Mouse (Mus musculus) liver, postnatal 0 days (tissue): ENCODE results near the gene Fcrl6. TPM values are rescaled to one million over a fixed set of nuclear protein-coding genes. Genes with fewer than 3 reads are reported as not detected.

ENCODE experiments used
- ATAC-seq: fragments of 200-750 bp; cut with Nextera tagmentation; 2 replicates; pipeline ENCODE4 v1.8.0; 2017; ENCODE audit warnings: mild to moderate bottlenecking, moderate library complexity
- DNase-seq: peaks from one replicate; pipeline ENCODE4 v3.0.0-alpha.2; 2016
- H3K27ac ChIP-seq: fragments of 300-500 bp; sonication (generic); 2 replicates; pipeline ENCODE4 v1.5.1; 2014; ENCODE audit warnings: antibody characterized with exemption, moderate library complexity, mild to moderate bottlenecking, low read depth
- H3K27me3 ChIP-seq: fragments of 300-500 bp; sonication (generic); 2 replicates; pipeline ENCODE4 v1.6.1; 2014; ENCODE audit warnings: low read length, control low read depth, mixed read lengths; ENCODE audit not compliant: insufficient read depth
- H3K36me3 ChIP-seq: fragments of 300-500 bp; sonication (generic); replicated peaks from 2 replicates; pipeline ENCODE4 v1.6.1; 2014; ENCODE audit warnings: mild to moderate bottlenecking, control low read depth, low read length, moderate library complexity, mixed read lengths; ENCODE audit not compliant: insufficient read depth
- H3K4me1 ChIP-seq: fragments of 300-500 bp; sonication (generic); 2 replicates; pipeline ENCODE4 v1.6.1; 2014; ENCODE audit warnings: antibody characterized with exemption, mild to moderate bottlenecking, control low read depth; ENCODE audit not compliant: insufficient read depth
- H3K4me2 ChIP-seq: fragments of 300-500 bp; sonication (generic); 2 replicates; pipeline ENCODE4 v1.6.1; 2014; ENCODE audit warnings: low read depth, mild to moderate bottlenecking, low read length, moderate library complexity, mixed read lengths
- H3K4me3 ChIP-seq: fragments of 300-500 bp; sonication (generic); 2 replicates; pipeline ENCODE4 v1.5.1; 2014; ENCODE audit warnings: low read depth, low read length
- H3K9ac ChIP-seq: fragments of 300-500 bp; sonication (generic); replicated peaks from 2 replicates; pipeline ENCODE4 v1.6.1; 2014; ENCODE audit warnings: mild to moderate bottlenecking, moderate library complexity
- H3K9me3 ChIP-seq: fragments of 300-500 bp; sonication (generic); 2 replicates; pipeline ENCODE4 v1.6.1; 2016; ENCODE audit warnings: mild to moderate bottlenecking, control low read depth, low read length, mixed read lengths
- CTCF ChIP-seq: sonication (generic); IDR thresholded peaks from 2 replicates; pipeline ENCODE4 v1.5.1; 2016; ENCODE audit warnings: antibody characterized with exemption, low read depth
- EP300 ChIP-seq: IDR thresholded peaks from 2 replicates; pipeline ENCODE4 v1.6.1; 2016; ENCODE audit warnings: antibody characterized with exemption, low read depth, mild to moderate bottlenecking
- WGBS: fragments of 180-500 bp; shearing (Covaris S2); extraction: QIAGEN DNeasy Blood & Tissue Kit; methylation state at CpG from one replicate; pipeline ENCODE4 v1.1.7; 2014; ENCODE audit not compliant: insufficient replicate concordance; 5-methylcytosine and 5-hydroxymethylcytosine counted together
- polyA plus RNA-seq: library from polyadenylated mRNA; unstranded; fragments of >200 nt; fragmentation: Nextera tagmentation; extraction: Ambion mirVana; gene quantifications from 2 replicates; pipeline ENCODE4 v1.2.1, GENCODE M21; 2015

The Fcrl6 gene
- polyA plus RNA-seq, 1 experiment from 2014 or later: 0.12 TPM

- TF ChIP-seq CTCF (no peak), EP300 (no peak)
- ATAC-seq: no peak
Measured at GRCm38 (mm10) chr1:172584271-172584670, 18.1 kb downstream of the Fcrl6 start.

GRCm38 (mm10) chr1:172582436-172582835, 19.9 kb downstream of the Fcrl6 start:
- no peak for ATAC-seq
- Histone ChIP-seq H3K9me3 (no peaks in the 10 kb centered on the region), H3K4me1 (no peaks in the 10 kb centered on the region), H3K4me3 (no peak overlapping the region), H3K4me2 (no peak overlapping the region), H3K27ac (no peak overlapping the region), H3K9ac (no peak overlapping the region), H3K27me3 (no peaks in the 10 kb centered on the region), H3K36me3 (no peaks in the 10 kb centered on the region)
- no peak for DNase-seq
- TF ChIP-seq CTCF: no peak
- no peak for TF ChIP-seq EP300
- 71% methylated on average over 8 of the region's 8 CpGs for WGBS

More at GRCm38 (mm10) chr1:172584271-172584670, 18.1 kb downstream of the Fcrl6 start:
- Histone ChIP-seq H3K4me1 (no peaks in the 10 kb centered on the region), H3K27me3 (no peaks in the 10 kb centered on the region), H3K36me3 (no peaks in the 10 kb centered on the region), H3K9me3 (no peaks in the 10 kb centered on the region), H3K9ac (no peak overlapping the region), H3K4me2 (no peak overlapping the region), H3K27ac (no peak overlapping the region), H3K4me3 (no peak overlapping the region)
- DNase-seq: no peak
- WGBS: 79% methylated on average over 6 of the region's 6 CpGs

GRCm38 (mm10) chr1:172580116-172580515, 22.2 kb downstream of the Fcrl6 start:
- TF ChIP-seq EP300: no peak
- TF ChIP-seq CTCF: no peak
- Histone ChIP-seq H3K36me3 (no peaks in the 10 kb centered on the region), H3K9me3 (no peaks in the 10 kb centered on the region), H3K27me3 (no peaks in the 10 kb centered on the region), H3K27ac (no peak overlapping the region), H3K9ac (no peak overlapping the region), H3K4me1 (no peaks in the 10 kb centered on the region), H3K4me2 (no peak overlapping the region), H3K4me3 (no peak overlapping the region)
- WGBS: 71% methylated on average over 6 of the region's 6 CpGs
- ATAC-seq (no peak), DNase-seq (no peak)

- Histone ChIP-seq H3K9ac (no peak overlapping the region), H3K4me1 (peaks cover 7% of the 10 kb centered on the region), H3K9me3 (no peaks in the 10 kb centered on the region), H3K27ac (no peak overlapping the region), H3K4me2 (no peak overlapping the region), H3K36me3 (no peaks in the 10 kb centered on the region), H3K27me3 (peaks cover 18% of the 10 kb centered on the region), H3K4me3 (no peak overlapping the region)
- ATAC-seq (no peak), DNase-seq (no peak)
- no peak for TF ChIP-seq EP300
- no peak for TF ChIP-seq CTCF
- WGBS: 65% methylated on average over 4 of the region's 4 CpGs
Measured at GRCm38 (mm10) chr1:172567758-172568157, 34.6 kb downstream of the Fcrl6 start.

GRCm38 (mm10) chr1:172566131-172566530, 36.2 kb downstream of the Fcrl6 start:
- Histone ChIP-seq H3K4me3 (no peak overlapping the region), H3K9me3 (no peaks in the 10 kb centered on the region), H3K9ac (no peak overlapping the region), H3K4me2 (no peak overlapping the region), H3K27me3 (peaks cover 35% of the 10 kb centered on the region), H3K36me3 (no peaks in the 10 kb centered on the region), H3K27ac (no peak overlapping the region), H3K4me1 (peaks cover 16% of the 10 kb centered on the region)
- 37% methylated on average over 3 of the region's 3 CpGs for WGBS
- no peak for DNase-seq
- TF ChIP-seq CTCF (no peak), EP300 (no peak)
- ATAC-seq: no peak

- Histone ChIP-seq H3K4me2 (peak overlapping the region; percentile 86), H3K27me3 (peaks cover 46% of the 10 kb centered on the region), H3K4me1 (peaks cover 16% of the 10 kb centered on the region), H3K9me3 (no peaks in the 10 kb centered on the region), H3K27ac (no peak overlapping the region), H3K9ac (no peak overlapping the region), H3K36me3 (no peaks in the 10 kb centered on the region), H3K4me3 (peak overlapping the region; percentile 56)
- no peak for DNase-seq
- 3% methylated on average over 9 of the region's 10 CpGs for WGBS
- ATAC-seq: peak; percentile 7; the same call in 1 of the 2 replicates
- TF ChIP-seq EP300 (no peak), CTCF (no peak)
Measured at GRCm38 (mm10) chr1:172563465-172563828, 38.9 kb downstream of the Fcrl6 start.
